Comparison of ENCODE assay signal across 9 mouse cellular contexts in the genomic region with DNA sequence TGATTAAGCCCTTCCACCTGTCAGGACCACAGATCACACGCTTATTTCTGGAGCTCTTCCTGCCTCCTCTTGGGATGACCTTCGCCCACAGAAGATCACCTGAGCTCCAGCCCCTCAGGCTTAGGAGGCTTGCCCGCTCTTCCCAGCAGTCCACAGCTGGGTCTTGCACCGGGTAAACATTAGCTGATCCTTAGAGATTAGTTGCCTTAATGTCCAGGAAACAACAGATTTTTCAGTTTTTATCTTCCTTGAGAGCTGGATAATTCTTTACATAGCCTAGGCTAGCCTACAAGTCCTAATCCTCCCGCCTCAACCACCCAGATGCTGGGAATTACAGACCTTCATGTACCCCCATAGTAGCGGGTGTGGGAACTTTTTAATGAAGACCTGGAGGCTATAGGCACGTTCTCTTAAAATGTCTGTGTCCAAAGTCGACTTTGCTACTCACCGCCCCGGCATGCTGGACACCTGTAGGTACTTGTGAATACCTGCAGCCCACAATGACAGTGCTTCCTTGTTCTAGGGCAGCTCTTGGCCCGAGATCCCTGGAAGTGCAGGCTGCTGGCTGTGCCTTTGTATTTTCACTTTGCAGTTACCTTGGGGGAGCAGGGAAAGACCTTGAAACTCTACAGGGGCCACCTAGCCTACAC. TPM values are rescaled to one million over a fixed set of nuclear protein-coding genes. Genes with fewer than 3 reads are reported as not detected.
DNase-seq lines count a peak whose midpoint lies in the region; ATAC-seq lines count a peak whose summit lies in the region.
"Had no signal": no experiment of that assay in that cellular context is flagged by ENCODE, and none has a peak within 500 bp of the region (broad histone marks: within the 10 kb centered on the region; RNA-seq: fewer than 3 reads in every experiment).

No protein-coding gene starts in this region.

- no peaks in the 10 kb centered on the region; the same call in 1 of the 2 replicates for H3K36me3 ChIP-seq in heart, embryonic 16.5 days (ENCODE audit: control insufficient read depth, insufficient read depth)
- H3K36me3 ChIP-seq in midbrain, embryonic 13.5 days = peaks cover 8% of the 10 kb centered on the region

- 65% methylated on average over 11 of the region's 11 CpGs for WGBS in heart, embryonic 16.5 days
- 55% methylated on average over 11 of the region's 11 CpGs for WGBS in midbrain, embryonic 13.5 days

- no peak overlapping the region for H3K27ac ChIP-seq in heart, embryonic 16.5 days (ENCODE audit: low read length)
- no peak overlapping the region for H3K27ac ChIP-seq in midbrain, embryonic 13.5 days
- H3K27ac ChIP-seq: limb, embryonic 15.5 days had no signal

- H3K4me1 ChIP-seq in heart, embryonic 16.5 days (ENCODE audit: control insufficient read depth, insufficient read depth, low read length) = peaks cover 28% of the 10 kb centered on the region
- peaks cover 26% of the 10 kb centered on the region for H3K4me1 ChIP-seq in midbrain, embryonic 13.5 days (replicated peaks)

- intact Hi-C loops in heart, postnatal 14 days (cut with DNase I) = loop anchor here (2.0 kb wide), 1 partner anchor 15 kb away; no protein-coding TSS in a partner anchor

- H3K9ac ChIP-seq in heart, embryonic 16.5 days (ENCODE audit: low read length) = peak overlapping the region; percentile 4; the same call in 1 of the 2 replicates
- no peak overlapping the region for H3K9ac ChIP-seq in midbrain, embryonic 13.5 days (replicated peaks)
- H3K9ac ChIP-seq: limb, embryonic 15.5 days had no signal

- no peaks in the 10 kb centered on the region for H3K9me3 ChIP-seq in heart, embryonic 16.5 days (replicated peaks; ENCODE audit: control insufficient read depth, low read length)
- H3K9me3 ChIP-seq in midbrain, embryonic 13.5 days = no peaks in the 10 kb centered on the region
- H3K9me3 ChIP-seq: limb, embryonic 15.5 days had no signal

- peak overlapping the region; percentile 40 for H3K4me2 ChIP-seq in heart, embryonic 16.5 days (ENCODE audit: low read depth, low read length)
- H3K4me2 ChIP-seq in midbrain, embryonic 13.5 days (replicated peaks) = peak overlapping the region; percentile 8; the same call in 1 of the 2 replicates
- H3K4me2 ChIP-seq: limb, embryonic 15.5 days had no signal

- H3K4me3 ChIP-seq in heart, embryonic 16.5 days (ENCODE audit: low read length) = peak overlapping the region; percentile 23
- no peak overlapping the region for H3K4me3 ChIP-seq in midbrain, embryonic 13.5 days (replicated peaks)
- H3K4me3 ChIP-seq: limb, embryonic 15.5 days had no signal

- no peak for DNase-seq in heart, postnatal 14 days
- DNase-seq in R1 (ENCODE audit: low read depth, low spot score) = peak; percentile 53
- peak; percentile 55 to 61 for DNase-seq in kidney, adult 8-10 months
- no peak for DNase-seq in adrenal gland, adult 2 months
- no peak for DNase-seq in Muller cell, postnatal 12 days (ENCODE audit: inconsistent ontology term)

- ATAC-seq in heart, embryonic 16.5 days (replicated peaks; ENCODE audit: extremely low read depth, insufficient read depth, low FRiP score) = no peak
- no peak for ATAC-seq in midbrain, embryonic 13.5 days
- ATAC-seq in erythroid progenitor cell, adult 5-6 weeks (replicated peaks; ENCODE audit: low FRiP score, poor library complexity, severe bottlenecking) = no peak

- H3K27me3 ChIP-seq in heart, embryonic 16.5 days (ENCODE audit: control insufficient read depth, insufficient read depth, low read length) = no peaks in the 10 kb centered on the region
- no peaks in the 10 kb centered on the region for H3K27me3 ChIP-seq in midbrain, embryonic 13.5 days
- H3K27me3 ChIP-seq: limb, embryonic 15.5 days had no signal

RNA-seq across cellular contexts. Expression of a gene that starts 2.3 kb away (rescaled TPM):
- polyA plus RNA-seq in heart, embryonic 16.5 days (2015; fragmentation: Nextera tagmentation; extraction: Ambion mirVana) = 29.2 and 35.4 TPM in 2 replicates
- 10 to 100 TPM; 41.2 to 42.9 TPM for total RNA-seq in heart, postnatal 14 days (2021)
- 47.7 and 50.3 TPM in 2 replicates for polyA plus RNA-seq in midbrain, embryonic 13.5 days (2015; fragmentation: Nextera tagmentation; extraction: Ambion mirVana)
- total RNA-seq in erythroid progenitor cell, adult 5-6 weeks (2015; ENCODE audit: low replicate concordance) = 153 and 187 TPM in 2 replicates
- total RNA-seq in erythroid progenitor cell, adult 5-6 weeks (2017; ENCODE audit: low replicate concordance) = 47.2 and 63.3 TPM in 2 replicates
- total RNA-seq in adrenal gland, adult 2 months (2021) = 10 to 100 TPM; 16.3 to 35.2 TPM
- 119 and 158 TPM in 2 replicates for polyA plus RNA-seq in adrenal gland, adult 2 months (2012; rRNA removed)

RNA-seq across cellular contexts. Expression of a gene that starts 18.7 kb away (rescaled TPM):
- polyA plus RNA-seq in heart, embryonic 16.5 days (2015; fragmentation: Nextera tagmentation; extraction: Ambion mirVana) = 7.8 and 11.6 TPM in 2 replicates
- 1 to 10 TPM; 5.8 to 8.8 TPM for total RNA-seq in heart, postnatal 14 days (2021)
- 25.7 and 31.3 TPM in 2 replicates for polyA plus RNA-seq in midbrain, embryonic 13.5 days (2015; fragmentation: Nextera tagmentation; extraction: Ambion mirVana)
- 5.8 and 11.7 TPM in 2 replicates for total RNA-seq in erythroid progenitor cell, adult 5-6 weeks (2015; ENCODE audit: low replicate concordance)
- total RNA-seq in erythroid progenitor cell, adult 5-6 weeks (2017; ENCODE audit: low replicate concordance) = 9.2 and 9.8 TPM in 2 replicates
- 1 to 10 TPM; 6.8 to 7.2 TPM for total RNA-seq in adrenal gland, adult 2 months (2021)
- polyA plus RNA-seq in adrenal gland, adult 2 months (2012; rRNA removed) = 4.6 and 5.5 TPM in 2 replicates

RNA-seq across cellular contexts. Expression of a gene that starts 34.5 kb away (rescaled TPM):
- 0.07 TPM in 1 of 2 replicates, not detected in the other for polyA plus RNA-seq in heart, embryonic 16.5 days (2015; fragmentation: Nextera tagmentation; extraction: Ambion mirVana)
- not detected for total RNA-seq in heart, postnatal 14 days (2021)
- polyA plus RNA-seq in midbrain, embryonic 13.5 days (2015; fragmentation: Nextera tagmentation; extraction: Ambion mirVana) = not detected in 2 replicates
- total RNA-seq in erythroid progenitor cell, adult 5-6 weeks (2015; ENCODE audit: low replicate concordance) = not detected in 2 replicates
- total RNA-seq in erythroid progenitor cell, adult 5-6 weeks (2017; ENCODE audit: low replicate concordance) = not detected in 2 replicates
- not detected for total RNA-seq in adrenal gland, adult 2 months (2021)
- 0.06 TPM in 1 of 2 replicates, not detected in the other for polyA plus RNA-seq in adrenal gland, adult 2 months (2012; rRNA removed)

Comparison
In these comparisons a context has a peak if more than half of its experiments do, and no peak if none do; other contexts are left out.
1. DNase-seq: peak in R1 (single experiment) and kidney, adult 8-10 months (2 of 2); none in heart, postnatal 14 days (0 of 2), adrenal gland, adult 2 months (single experiment) and Muller cell, postnatal 12 days (single experiment).